Mouse (Mus musculus) cerebellum, adult 2 months (tissue): ENCODE measurements around the gene Sec14l4.

Source experiments
- CTCF ChIP-seq: fragments of 200-500 bp; IDR thresholded peaks from 2 replicates; pipeline ENCODE4 v1.5.1; 2011; ENCODE audit warnings: low read depth, mild to moderate bottlenecking, control low read depth, low read length, moderate library complexity, borderline replicate concordance; ENCODE audit not compliant: insufficient read depth
- POLR2A ChIP-seq: fragments of 200-500 bp; IDR thresholded peaks from 2 replicates; pipeline ENCODE4 v1.6.1; 2011; ENCODE audit warnings: low read length, control low read depth, borderline replicate concordance; ENCODE audit not compliant: insufficient read depth

DNA sequence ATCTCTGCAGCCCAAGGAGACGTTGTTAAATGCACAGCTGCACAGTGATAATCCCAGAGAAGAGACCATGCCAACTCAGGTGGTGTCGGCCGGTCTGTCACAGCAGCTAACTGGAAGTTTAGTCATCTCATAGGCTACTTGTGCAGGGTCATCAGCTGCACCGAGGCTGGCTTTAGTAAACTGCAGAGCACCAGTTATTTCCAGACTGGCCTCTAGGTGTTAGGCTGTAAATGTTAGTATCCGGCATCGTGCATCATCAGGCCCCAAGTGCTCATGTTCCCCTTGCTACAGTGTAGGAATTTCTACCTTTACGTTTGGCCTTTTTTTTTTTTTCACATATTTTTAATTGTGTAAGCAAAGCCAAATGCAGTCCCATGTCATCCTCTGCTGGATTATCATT lies 2.2 kb downstream of the Sec14l4 start:
- TF ChIP-seq CTCF (no peak), POLR2A (no peak)
